25 mouse cellular contexts compared by ENCODE assay signal in genomic region chr15:12420376-12420775, GRCm38 (mm10).
"Had no signal": no experiment of that assay in that cellular context is flagged by ENCODE, and none has a peak within 500 bp of the region (broad histone marks: within the 10 kb centered on the region; RNA-seq: fewer than 3 reads in every experiment).

No protein-coding gene starts in this region.

- H3K4me3 ChIP-seq: embryonic facial prominence, embryonic 10.5 days; embryonic facial prominence, embryonic 12.5 days; embryonic facial prominence, embryonic 13.5 days; embryonic facial prominence, embryonic 15.5 days; erythroblast, embryonic 14.5 days; forebrain, embryonic 10.5 days; forebrain, embryonic 12.5 days; forebrain, embryonic 13.5 days; forebrain, embryonic 15.5 days; heart, adult 2 months; heart, embryonic 10.5 days had no signal

- H3K27ac ChIP-seq: embryonic facial prominence, embryonic 10.5 days; embryonic facial prominence, embryonic 12.5 days; embryonic facial prominence, embryonic 13.5 days; embryonic facial prominence, embryonic 15.5 days; forebrain, embryonic 10.5 days; forebrain, embryonic 12.5 days; forebrain, embryonic 13.5 days; forebrain, embryonic 15.5 days; heart, adult 2 months; heart, embryonic 10.5 days had no signal

- DNase-seq: cerebellum, adult 18-20 months; cerebellum, adult 2 months; cerebellum, adult 8-10 months; cerebellum, adult 9-10 months; cerebellum, adult 9-11 months; cerebellum, postnatal 10 days; cerebellum, postnatal 14 days; cerebellum, postnatal 25 days; cerebellum, postnatal 36 days; embryo, embryonic 11 days; forebrain, postnatal 0 days; gastrocnemius, postnatal 10 days; gastrocnemius, postnatal 14 days; heart, adult 18-20 months; heart, adult 2 months had no signal
